Mouse (Mus musculus): ENCODE results near the gene Ube2u. TPM values are rescaled to one million over a fixed set of nuclear protein-coding genes. Genes with fewer than 3 reads are reported as not detected.
A peak's percentile ranks its signal among the peaks of the same experiment; 100 is the strongest.

The Ube2u gene
- polyA plus RNA-seq, 1 experiment from 2014 or later: 0.15 TPM

DNA sequence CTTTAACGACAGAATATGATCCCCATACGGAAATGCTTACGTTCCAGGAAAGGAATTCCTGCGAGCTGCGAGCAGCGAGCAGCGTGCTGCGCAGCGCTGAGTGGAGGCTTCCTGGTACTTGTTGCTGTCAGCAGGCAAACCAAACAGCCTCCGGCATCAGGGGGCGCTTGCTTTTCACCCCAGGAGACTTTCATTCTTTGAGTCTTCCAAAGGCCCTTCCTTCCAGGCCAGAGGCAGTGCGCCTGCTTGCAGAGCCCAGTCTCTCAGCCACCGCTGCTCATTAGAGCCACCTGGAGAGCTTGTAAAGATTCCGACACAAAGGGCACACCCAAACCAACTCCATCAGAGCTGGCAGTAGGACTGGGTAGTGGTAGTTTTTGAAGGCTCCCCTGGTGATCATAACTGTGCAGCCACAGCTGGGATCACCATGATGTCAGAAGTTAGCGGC is 48.9 kb downstream of the Ube2u start:
- 3% methylated on average over 15 of the region's 15 CpGs for WGBS
- no peak overlapping the region for H3K9ac ChIP-seq (ENCODE audit: low read length)

GRCm38 (mm10) chr4:100533607-100534006 is 55.0 kb downstream of the Ube2u start:
- H3K4me2 ChIP-seq (ENCODE audit: low read length): no peak overlapping the region
- no peak overlapping the region for H3K9ac ChIP-seq (ENCODE audit: low read length)
- no peak overlapping the region for H3K27ac ChIP-seq (ENCODE audit: low read depth, low read length)
- no peaks in the 10 kb centered on the region for H3K9me3 ChIP-seq (replicated peaks; ENCODE audit: control insufficient read depth, low read length)
- H3K36me3 ChIP-seq (ENCODE audit: control insufficient read depth, insufficient read depth, low read length): no peaks in the 10 kb centered on the region
- peak; percentile 59 for DNase-seq (ENCODE audit: low spot score)
- ATAC-seq: no peak
- H3K4me1 ChIP-seq (ENCODE audit: control insufficient read depth, insufficient read depth, low read length): no peaks in the 10 kb centered on the region
- no peak overlapping the region for H3K4me3 ChIP-seq (ENCODE audit: low read depth, low read length)
- 79% methylated on average over 6 of the region's 6 CpGs for WGBS
- no peaks in the 10 kb centered on the region for H3K27me3 ChIP-seq (replicated peaks; ENCODE audit: control insufficient read depth, insufficient read depth, low read length)

More for the DNA sequence above, 48.9 kb downstream of the Ube2u start:
- no peaks in the 10 kb centered on the region for H3K36me3 ChIP-seq (ENCODE audit: control insufficient read depth, insufficient read depth, low read length)
- H3K4me1 ChIP-seq (ENCODE audit: control insufficient read depth, insufficient read depth, low read length): peaks cover 3% of the 10 kb centered on the region; the same call in 1 of the 2 replicates
- H3K27me3 ChIP-seq (replicated peaks; ENCODE audit: control insufficient read depth, insufficient read depth, low read length): peaks cover 13% of the 10 kb centered on the region
- no peaks in the 10 kb centered on the region for H3K9me3 ChIP-seq (replicated peaks; ENCODE audit: control insufficient read depth, low read length)
- peak; percentile 69 for DNase-seq (ENCODE audit: low spot score)
- H3K4me2 ChIP-seq (ENCODE audit: low read length): peak overlapping the region; percentile 25
- no peak overlapping the region for H3K27ac ChIP-seq (ENCODE audit: low read depth, low read length)
- no peak overlapping the region for H3K4me3 ChIP-seq (ENCODE audit: low read depth, low read length)
- peak; percentile 58; the same call in 1 of the 2 replicates for ATAC-seq

- H3K4me3 ChIP-seq (ENCODE audit: low read depth, low read length): no peak overlapping the region
- ATAC-seq (no peak), DNase-seq (ENCODE audit: low spot score) (peak; percentile 18)
- no peaks in the 10 kb centered on the region for H3K9me3 ChIP-seq (replicated peaks; ENCODE audit: control insufficient read depth, low read length)
- WGBS: 45% methylated on average over 3 of the region's 3 CpGs
- no peaks in the 10 kb centered on the region for H3K36me3 ChIP-seq (ENCODE audit: control insufficient read depth, insufficient read depth, low read length)
- no peak overlapping the region for H3K9ac ChIP-seq (ENCODE audit: low read length)
- H3K27me3 ChIP-seq (replicated peaks; ENCODE audit: control insufficient read depth, insufficient read depth, low read length): no peaks in the 10 kb centered on the region
- no peak overlapping the region for H3K4me2 ChIP-seq (ENCODE audit: low read length)
- no peaks in the 10 kb centered on the region for H3K4me1 ChIP-seq (ENCODE audit: control insufficient read depth, insufficient read depth, low read length)
- H3K27ac ChIP-seq (ENCODE audit: low read depth, low read length): no peak overlapping the region
Measured at GRCm38 (mm10) chr4:100534946-100535345, 56.3 kb downstream of the Ube2u start.

DNA sequence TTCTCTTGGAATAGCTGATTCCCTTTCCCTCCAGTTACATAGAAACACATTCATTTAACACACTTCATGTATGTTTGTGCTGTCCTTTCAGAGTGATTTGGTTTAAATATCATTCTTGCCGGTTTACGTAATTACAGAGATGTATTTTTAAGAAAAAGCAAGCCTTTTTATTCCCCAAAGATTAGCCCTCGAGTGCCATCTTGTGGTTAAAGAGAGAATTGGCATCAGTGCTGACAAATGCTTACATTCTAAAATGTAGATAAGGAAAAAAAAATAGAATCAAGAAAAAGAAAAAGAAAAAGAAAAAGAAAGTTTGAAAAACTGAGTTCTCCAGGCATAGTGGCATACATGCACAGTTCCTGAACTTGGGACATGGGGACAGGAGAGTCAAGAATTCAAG is 59.2 kb downstream of the Ube2u start:
- DNase-seq (ENCODE audit: low spot score) (peak; percentile 91), ATAC-seq (no peak)
- no peaks in the 10 kb centered on the region for H3K27me3 ChIP-seq (replicated peaks; ENCODE audit: control insufficient read depth, insufficient read depth, low read length)
- H3K9ac ChIP-seq (ENCODE audit: low read length): no peak overlapping the region
- no peaks in the 10 kb centered on the region for H3K36me3 ChIP-seq (ENCODE audit: control insufficient read depth, insufficient read depth, low read length)
- H3K4me1 ChIP-seq (ENCODE audit: control insufficient read depth, insufficient read depth, low read length): no peaks in the 10 kb centered on the region
- H3K4me2 ChIP-seq (ENCODE audit: low read length): no peak overlapping the region
- WGBS: 5% methylated on average over 3 of the region's 3 CpGs
- no peak overlapping the region for H3K4me3 ChIP-seq (ENCODE audit: low read depth, low read length)
- no peak overlapping the region for H3K27ac ChIP-seq (ENCODE audit: low read depth, low read length)
- H3K9me3 ChIP-seq (replicated peaks; ENCODE audit: control insufficient read depth, low read length): no peaks in the 10 kb centered on the region

DNA sequence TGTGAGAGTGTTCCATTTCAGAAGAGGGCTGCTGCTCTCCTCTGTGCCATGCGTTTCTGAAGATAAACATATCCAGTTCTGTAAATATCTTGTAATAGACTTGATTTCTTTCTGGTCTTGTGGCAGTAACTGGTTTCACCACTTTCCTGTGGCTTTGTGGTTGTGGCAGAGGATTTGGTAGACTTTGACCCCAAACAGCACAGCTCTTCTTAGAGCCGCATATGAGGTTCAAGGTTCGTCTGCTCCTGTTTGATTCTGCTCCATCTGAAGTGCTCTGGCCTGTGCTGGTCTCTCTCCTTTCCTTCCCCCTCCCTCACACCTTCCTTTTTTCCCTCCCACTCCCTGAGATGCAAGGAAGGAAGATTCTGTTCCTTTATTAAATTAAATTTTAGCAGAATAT is 60.8 kb downstream of the Ube2u start:
- no peak overlapping the region for H3K4me3 ChIP-seq (ENCODE audit: low read depth, low read length)
- H3K4me2 ChIP-seq (ENCODE audit: low read length): no peak overlapping the region
- H3K27ac ChIP-seq (ENCODE audit: low read depth, low read length): no peak overlapping the region
- no peaks in the 10 kb centered on the region for H3K27me3 ChIP-seq (replicated peaks; ENCODE audit: control insufficient read depth, insufficient read depth, low read length)
- ATAC-seq: no peak
- WGBS: 77% methylated on average over 3 of the region's 3 CpGs
- H3K9me3 ChIP-seq (replicated peaks; ENCODE audit: control insufficient read depth, low read length): no peaks in the 10 kb centered on the region
- H3K9ac ChIP-seq (ENCODE audit: low read length): no peak overlapping the region
- H3K4me1 ChIP-seq (ENCODE audit: control insufficient read depth, insufficient read depth, low read length): no peaks in the 10 kb centered on the region
- no peaks in the 10 kb centered on the region for H3K36me3 ChIP-seq (ENCODE audit: control insufficient read depth, insufficient read depth, low read length)
- DNase-seq (ENCODE audit: low spot score): no peak

DNA sequence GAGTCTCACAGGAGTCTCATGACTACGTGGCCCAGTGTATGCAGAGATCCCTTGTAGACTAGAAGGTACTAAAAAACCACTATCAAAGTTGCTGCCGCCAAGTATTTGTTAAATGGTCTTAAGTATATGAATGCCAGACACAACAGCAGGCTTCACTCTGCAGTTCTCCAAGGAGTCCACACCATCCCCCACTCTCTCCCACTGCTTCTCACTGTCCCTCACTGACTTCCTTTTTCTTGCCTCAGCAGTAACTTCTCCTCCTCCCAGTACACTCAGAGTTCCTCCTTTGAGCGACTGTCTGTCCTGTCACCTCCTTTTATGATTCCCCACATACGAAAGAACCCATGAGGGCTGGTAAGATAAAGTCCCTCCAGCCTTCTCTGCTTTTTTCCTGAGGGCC is 69.3 kb downstream of the Ube2u start:
- no peak for ATAC-seq
- 75% methylated on average over 4 of the region's 4 CpGs for WGBS
- no peak overlapping the region for H3K4me2 ChIP-seq (ENCODE audit: low read length)
- H3K9me3 ChIP-seq (replicated peaks; ENCODE audit: control insufficient read depth, low read length): no peaks in the 10 kb centered on the region
- H3K4me3 ChIP-seq (ENCODE audit: low read depth, low read length): no peak overlapping the region
- H3K27me3 ChIP-seq (replicated peaks; ENCODE audit: control insufficient read depth, insufficient read depth, low read length): no peaks in the 10 kb centered on the region
- no peaks in the 10 kb centered on the region for H3K36me3 ChIP-seq (ENCODE audit: control insufficient read depth, insufficient read depth, low read length)
- H3K9ac ChIP-seq (ENCODE audit: low read length): no peak overlapping the region
- DNase-seq (ENCODE audit: low spot score): no peak
- no peak overlapping the region for H3K27ac ChIP-seq (ENCODE audit: low read depth, low read length)
- no peaks in the 10 kb centered on the region for H3K4me1 ChIP-seq (ENCODE audit: control insufficient read depth, insufficient read depth, low read length)

- Histone ChIP-seq H3K4me1 (ENCODE audit: control insufficient read depth, insufficient read depth, low read length) (no peaks in the 10 kb centered on the region), H3K9me3 (replicated peaks; ENCODE audit: control insufficient read depth, low read length) (no peaks in the 10 kb centered on the region), H3K27me3 (replicated peaks; ENCODE audit: control insufficient read depth, insufficient read depth, low read length) (no peaks in the 10 kb centered on the region), H3K4me2 (ENCODE audit: low read length) (no peak overlapping the region), H3K9ac (ENCODE audit: low read length) (no peak overlapping the region), H3K27ac (ENCODE audit: low read depth, low read length) (no peak overlapping the region), H3K36me3 (ENCODE audit: control insufficient read depth, insufficient read depth, low read length) (no peaks in the 10 kb centered on the region), H3K4me3 (ENCODE audit: low read depth, low read length) (no peak overlapping the region)
- DNase-seq (ENCODE audit: low spot score) (no peak), ATAC-seq (no peak)
- 93% methylated on average over 2 of the region's 2 CpGs for WGBS
Measured at GRCm38 (mm10) chr4:100553296-100553695, 74.6 kb downstream of the Ube2u start.

DNA sequence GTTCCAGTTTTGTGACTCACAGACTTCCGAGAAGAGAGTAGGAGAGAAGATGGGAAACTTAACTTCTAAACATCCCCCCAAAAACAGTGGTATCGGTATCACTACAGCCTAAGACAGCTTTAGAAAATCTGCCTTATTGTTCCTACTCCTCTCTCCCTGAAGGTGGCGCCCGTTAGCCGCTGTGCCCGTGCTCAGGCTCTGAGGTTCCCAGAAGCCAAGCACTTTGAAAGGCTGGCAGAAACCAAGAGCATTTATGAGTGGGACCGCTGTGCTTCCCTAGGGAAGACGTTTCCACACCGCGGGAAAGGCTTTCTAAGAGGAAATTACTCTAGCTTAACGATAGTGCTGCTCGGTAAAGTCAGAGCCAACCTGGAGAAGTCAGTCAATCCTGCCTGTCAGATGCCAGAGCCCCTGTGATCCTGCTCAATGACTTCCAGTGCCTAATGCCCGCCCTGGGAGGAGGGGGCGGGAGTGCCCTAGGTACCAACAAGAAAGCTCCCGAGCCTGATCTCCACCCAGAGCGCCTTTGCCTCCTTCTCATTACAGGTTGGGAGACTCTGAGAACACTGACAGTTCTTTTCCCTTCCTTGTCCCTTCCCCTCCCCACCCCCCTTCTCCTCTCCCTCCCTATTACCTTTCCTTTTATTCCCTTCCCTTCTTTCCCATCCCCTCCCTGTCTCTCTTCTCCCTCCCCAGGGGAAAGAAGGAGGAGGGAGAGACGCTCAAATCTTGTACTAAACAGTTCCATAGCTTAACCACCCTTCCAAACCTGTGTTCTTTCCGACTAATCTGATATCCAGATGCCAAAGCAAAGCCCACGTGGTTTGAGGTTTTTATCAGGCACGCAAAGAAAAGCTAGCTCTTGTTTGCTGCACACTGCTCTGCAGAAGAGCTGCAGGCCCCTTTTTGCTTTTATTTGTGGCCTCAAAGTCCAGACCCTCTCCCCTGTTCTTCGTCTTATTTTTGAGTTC is 109.9 kb downstream of the Ube2u start:
- H3K4me1 ChIP-seq (ENCODE audit: control insufficient read depth, insufficient read depth, low read length): peaks cover 8% of the 10 kb centered on the region
- ATAC-seq: peak; percentile 95
- H3K9me3 ChIP-seq (replicated peaks; ENCODE audit: control insufficient read depth, low read length): no peaks in the 10 kb centered on the region
- H3K36me3 ChIP-seq (ENCODE audit: control insufficient read depth, insufficient read depth, low read length): no peaks in the 10 kb centered on the region
- DNase-seq (ENCODE audit: low spot score): peak; percentile 95
- peak overlapping the region; percentile 39; the same call in 1 of the 2 replicates for H3K27ac ChIP-seq (ENCODE audit: low read depth, low read length)
- 2% methylated on average over 21 of the region's 21 CpGs for WGBS
- H3K9ac ChIP-seq (ENCODE audit: low read length): peak overlapping the region; percentile 58
- H3K27me3 ChIP-seq (replicated peaks; ENCODE audit: control insufficient read depth, insufficient read depth, low read length): no peaks in the 10 kb centered on the region
- peak overlapping the region; percentile 30 for H3K4me3 ChIP-seq (ENCODE audit: low read depth, low read length)
- peak overlapping the region; percentile 74 for H3K4me2 ChIP-seq (ENCODE audit: low read length)

- Histone ChIP-seq H3K4me3 (ENCODE audit: low read depth, low read length) (no peak overlapping the region), H3K4me2 (ENCODE audit: low read length) (no peak overlapping the region), H3K36me3 (ENCODE audit: control insufficient read depth, insufficient read depth, low read length) (no peaks in the 10 kb centered on the region), H3K9ac (ENCODE audit: low read length) (no peak overlapping the region), H3K4me1 (ENCODE audit: control insufficient read depth, insufficient read depth, low read length) (0 out of 2 replicates have a peak, but pooled peaks cover 6% of the 10 kb centered on the region), H3K27me3 (replicated peaks; ENCODE audit: control insufficient read depth, insufficient read depth, low read length) (no peaks in the 10 kb centered on the region), H3K27ac (ENCODE audit: low read depth, low read length) (0 out of 2 replicates have a peak overlapping the region, but pooled peaks have one; percentile 11), H3K9me3 (replicated peaks; ENCODE audit: control insufficient read depth, low read length) (no peaks in the 10 kb centered on the region)
- no peak for DNase-seq (ENCODE audit: low spot score)
- 81% methylated on average over 4 of the region's 4 CpGs for WGBS
- no peak for ATAC-seq
Measured at GRCm38 (mm10) chr4:100595771-100596170, 117.1 kb downstream of the Ube2u start.
